Mouse (Mus musculus): ENCODE results near the gene Npnt. TPM values are rescaled to one million over a fixed set of nuclear protein-coding genes. Genes with fewer than 3 reads are reported as not detected.

Npnt gene
- polyA plus RNA-seq, 1 experiment from 2014 or later: 21.8 TPM

DNA sequence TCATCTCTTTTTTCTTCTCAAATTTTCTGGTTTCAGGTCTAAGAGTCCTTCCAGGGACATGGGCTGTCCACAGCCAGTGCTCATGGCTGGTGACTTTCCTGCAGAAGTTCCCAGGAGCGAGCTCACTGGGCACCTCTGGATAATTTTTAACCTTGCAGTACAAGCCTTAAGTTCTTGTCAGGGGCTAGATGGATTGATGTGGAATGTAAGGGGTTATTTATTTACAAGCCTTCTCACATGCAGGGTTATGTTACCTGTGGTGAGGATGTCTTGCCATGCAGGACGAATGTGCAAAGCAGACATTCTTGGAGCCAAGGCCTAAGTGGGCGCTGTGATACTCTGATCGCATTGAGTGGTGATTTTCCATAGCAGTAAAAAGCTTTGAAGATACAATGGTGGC lies 84.5 kb downstream of the Npnt start:
- ATAC-seq (ENCODE audit: insufficient number of reproducible peaks, insufficient read depth, low FRiP score, low read depth): no peak
- H3K27ac ChIP-seq (replicated peaks in 1 of 2; ENCODE audit: control insufficient read depth in 1 of 2, insufficient read depth in 1 of 2, low read depth in 2 of 2, low read length in 2 of 2): no peak overlapping the region
- H3K4me1 ChIP-seq (ENCODE audit: control insufficient read depth in 2 of 2, insufficient read depth in 2 of 2, low read length in 2 of 2): peaks cover 0 to 8% of the 10 kb centered on the region in 2 experiments; a peak in 2 of 4 replicates
- H3K27me3 ChIP-seq (ENCODE audit: control insufficient read depth, insufficient read depth, low read length): no peaks in the 10 kb centered on the region
- 92% methylated on average over 4 of the region's 4 CpGs for WGBS
- no peak overlapping the region for H3K4me2 ChIP-seq (ENCODE audit: low read length)
- no peaks in the 10 kb centered on the region for H3K36me3 ChIP-seq (ENCODE audit: control insufficient read depth, insufficient read depth, low read length)
- no peak overlapping the region for H3K4me3 ChIP-seq (ENCODE audit: control insufficient read depth in 1 of 2, insufficient read depth in 1 of 2, low read depth in 1 of 2, low read length in 2 of 2)
- no peak overlapping the region for H3K9ac ChIP-seq (ENCODE audit: low read length)
- H3K9me3 ChIP-seq (ENCODE audit: control insufficient read depth, low read length): no peaks in the 10 kb centered on the region

DNA sequence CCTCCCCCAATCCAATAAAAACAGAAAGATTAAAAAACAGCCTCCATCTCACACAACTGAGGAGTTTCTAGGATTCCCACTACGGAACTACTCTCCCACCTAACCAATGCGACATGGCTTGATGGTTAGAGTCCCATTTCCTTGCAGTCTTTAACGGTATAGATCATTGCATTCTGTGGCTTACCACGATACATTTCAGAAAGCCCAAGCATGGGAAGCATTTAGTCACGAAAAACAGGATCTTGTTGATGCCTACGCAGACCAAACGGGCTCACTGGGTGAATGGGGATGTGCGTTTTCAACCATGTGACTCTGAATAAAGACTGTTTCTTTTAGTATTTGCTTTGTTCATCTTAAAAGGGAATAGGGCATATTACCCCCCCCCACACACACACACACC lies 85.1 kb downstream of the Npnt start:
- 91% methylated on average over 8 of the region's 8 CpGs for WGBS
- H3K4me3 ChIP-seq (ENCODE audit: control insufficient read depth in 1 of 2, insufficient read depth in 1 of 2, low read depth in 1 of 2, low read length in 2 of 2): no peak overlapping the region
- H3K4me2 ChIP-seq (ENCODE audit: low read length): no peak overlapping the region
- H3K4me1 ChIP-seq (ENCODE audit: control insufficient read depth in 2 of 2, insufficient read depth in 2 of 2, low read length in 2 of 2): peaks cover under 1 to 8% of the 10 kb centered on the region in 2 experiments; a peak in 2 of 4 replicates
- H3K36me3 ChIP-seq (ENCODE audit: control insufficient read depth, insufficient read depth, low read length): no peaks in the 10 kb centered on the region
- ATAC-seq (ENCODE audit: insufficient number of reproducible peaks, insufficient read depth, low FRiP score, low read depth): no peak
- H3K9ac ChIP-seq (ENCODE audit: low read length): no peak overlapping the region
- no peaks in the 10 kb centered on the region for H3K27me3 ChIP-seq (ENCODE audit: control insufficient read depth, insufficient read depth, low read length)
- H3K9me3 ChIP-seq (ENCODE audit: control insufficient read depth, low read length): no peaks in the 10 kb centered on the region
- no peak overlapping the region for H3K27ac ChIP-seq (replicated peaks in 1 of 2; ENCODE audit: control insufficient read depth in 1 of 2, insufficient read depth in 1 of 2, low read depth in 2 of 2, low read length in 2 of 2)

DNA sequence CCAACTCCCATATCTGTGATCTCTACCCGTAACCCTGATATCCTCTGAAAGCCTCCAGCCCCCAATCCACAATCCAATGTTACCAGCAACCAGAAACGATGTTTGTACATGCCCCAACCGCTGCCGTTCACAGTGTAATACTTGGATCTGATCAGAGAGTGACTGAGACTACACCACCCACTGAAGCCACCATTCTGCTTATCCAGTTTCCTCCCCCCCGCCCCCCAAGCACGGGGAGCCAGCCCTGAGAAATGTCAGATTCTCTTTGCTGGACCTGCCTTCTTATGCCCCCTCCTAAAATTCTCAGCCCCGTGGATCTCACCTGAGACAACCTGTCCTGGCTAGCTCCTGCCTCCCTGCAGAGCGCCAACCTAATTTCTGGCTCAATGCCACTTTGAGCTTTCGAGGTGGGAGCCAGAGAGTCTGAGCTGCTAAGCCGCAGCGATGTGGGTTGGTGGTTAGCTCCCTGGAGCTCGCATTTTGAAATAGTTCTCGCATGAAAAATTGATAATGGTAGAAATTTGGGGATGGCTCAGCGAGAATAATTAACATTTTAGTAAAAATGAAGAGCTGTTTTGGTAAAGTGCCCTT lies 85.7 kb downstream of the Npnt start:
- no peak overlapping the region for H3K4me2 ChIP-seq (ENCODE audit: low read length)
- 65% methylated on average over 14 of the region's 14 CpGs for WGBS
- no peaks in the 10 kb centered on the region for H3K27me3 ChIP-seq (ENCODE audit: control insufficient read depth, insufficient read depth, low read length)
- no peak overlapping the region for H3K9ac ChIP-seq (ENCODE audit: low read length)
- H3K27ac ChIP-seq (replicated peaks in 1 of 2; ENCODE audit: control insufficient read depth in 1 of 2, insufficient read depth in 1 of 2, low read depth in 2 of 2, low read length in 2 of 2): no peak overlapping the region
- H3K4me1 ChIP-seq (ENCODE audit: control insufficient read depth in 2 of 2, insufficient read depth in 2 of 2, low read length in 2 of 2): peaks cover 6 to 11% of the 10 kb centered on the region in 2 experiments; a peak in 2 of 4 replicates
- ATAC-seq (ENCODE audit: insufficient number of reproducible peaks, insufficient read depth, low FRiP score, low read depth): no peak
- H3K36me3 ChIP-seq (ENCODE audit: control insufficient read depth, insufficient read depth, low read length): no peaks in the 10 kb centered on the region
- H3K4me3 ChIP-seq (ENCODE audit: control insufficient read depth in 1 of 2, insufficient read depth in 1 of 2, low read depth in 1 of 2, low read length in 2 of 2): no peak overlapping the region
- no peaks in the 10 kb centered on the region for H3K9me3 ChIP-seq (ENCODE audit: control insufficient read depth, low read length)

DNA sequence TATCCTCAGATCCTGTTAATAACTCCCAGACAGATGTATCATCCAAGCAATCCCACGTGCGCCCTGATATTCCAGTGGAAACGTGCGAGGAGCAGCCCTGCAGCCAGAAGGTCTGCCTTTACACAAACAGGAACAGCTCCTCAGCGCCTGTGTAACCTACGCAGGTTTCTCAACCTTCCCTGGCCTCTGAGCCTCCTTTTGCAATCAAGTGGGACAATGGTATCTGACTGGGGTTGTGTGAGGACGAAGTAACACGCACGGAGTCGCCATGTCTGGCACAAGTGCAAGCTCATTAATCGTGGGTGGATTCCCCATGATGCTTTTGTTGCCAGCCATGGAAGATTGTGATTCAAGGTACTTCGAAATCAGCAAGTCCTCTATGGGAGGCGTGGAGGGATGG lies 86.2 kb downstream of the Npnt start:
- no peak for ATAC-seq (ENCODE audit: insufficient number of reproducible peaks, insufficient read depth, low FRiP score, low read depth)
- Histone ChIP-seq H3K4me2 (ENCODE audit: low read length) (no peak overlapping the region), H3K36me3 (ENCODE audit: control insufficient read depth, insufficient read depth, low read length) (no peaks in the 10 kb centered on the region), H3K9me3 (ENCODE audit: control insufficient read depth, low read length) (no peaks in the 10 kb centered on the region), H3K27ac (replicated peaks in 1 of 2; ENCODE audit: control insufficient read depth in 1 of 2, insufficient read depth in 1 of 2, low read depth in 2 of 2, low read length in 2 of 2) (no peak overlapping the region), H3K27me3 (ENCODE audit: control insufficient read depth, insufficient read depth, low read length) (no peaks in the 10 kb centered on the region), H3K4me3 (ENCODE audit: control insufficient read depth in 1 of 2, insufficient read depth in 1 of 2, low read depth in 1 of 2, low read length in 2 of 2) (no peak overlapping the region), H3K9ac (ENCODE audit: low read length) (no peak overlapping the region), H3K4me1 (ENCODE audit: control insufficient read depth in 2 of 2, insufficient read depth in 2 of 2, low read length in 2 of 2) (peaks cover 7% of the 10 kb centered on the region in 2 experiments; a peak in 2 of 4 replicates)
- WGBS: 75% methylated on average over 13 of the region's 13 CpGs

DNA sequence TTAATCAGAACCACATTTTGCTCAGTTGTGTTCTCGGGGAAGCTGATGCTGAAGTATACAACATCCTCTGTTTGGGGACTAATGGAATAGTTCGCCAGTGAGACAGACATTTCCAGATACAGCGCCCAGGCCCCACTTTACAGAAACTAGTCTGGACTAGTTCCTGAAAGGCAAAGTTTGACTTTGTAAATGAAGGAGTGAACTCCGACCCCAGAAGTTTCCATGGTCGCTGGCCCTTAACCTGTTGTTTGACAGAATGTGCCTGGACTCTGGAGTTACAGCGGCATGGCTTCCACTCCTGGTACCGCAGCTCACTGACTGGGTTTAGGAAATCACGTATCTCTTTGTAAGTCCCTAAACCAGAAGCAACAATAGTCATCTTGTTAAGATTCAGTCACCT lies 89.3 kb downstream of the Npnt start:
- Histone ChIP-seq H3K27ac (replicated peaks in 1 of 2; ENCODE audit: control insufficient read depth in 1 of 2, insufficient read depth in 1 of 2, low read depth in 2 of 2, low read length in 2 of 2) (no peak overlapping the region), H3K9me3 (ENCODE audit: control insufficient read depth, low read length) (no peaks in the 10 kb centered on the region), H3K4me3 (ENCODE audit: control insufficient read depth in 1 of 2, insufficient read depth in 1 of 2, low read depth in 1 of 2, low read length in 2 of 2) (no peak overlapping the region), H3K4me1 (ENCODE audit: control insufficient read depth in 2 of 2, insufficient read depth in 2 of 2, low read length in 2 of 2) (peaks cover 7 to 10% of the 10 kb centered on the region in 2 experiments), H3K36me3 (ENCODE audit: control insufficient read depth, insufficient read depth, low read length) (no peaks in the 10 kb centered on the region), H3K4me2 (ENCODE audit: low read length) (no peak overlapping the region), H3K9ac (ENCODE audit: low read length) (no peak overlapping the region), H3K27me3 (ENCODE audit: control insufficient read depth, insufficient read depth, low read length) (no peaks in the 10 kb centered on the region)
- WGBS: 84% methylated on average over 8 of the region's 8 CpGs
- ATAC-seq (ENCODE audit: insufficient number of reproducible peaks, insufficient read depth, low FRiP score, low read depth): no peak

DNA sequence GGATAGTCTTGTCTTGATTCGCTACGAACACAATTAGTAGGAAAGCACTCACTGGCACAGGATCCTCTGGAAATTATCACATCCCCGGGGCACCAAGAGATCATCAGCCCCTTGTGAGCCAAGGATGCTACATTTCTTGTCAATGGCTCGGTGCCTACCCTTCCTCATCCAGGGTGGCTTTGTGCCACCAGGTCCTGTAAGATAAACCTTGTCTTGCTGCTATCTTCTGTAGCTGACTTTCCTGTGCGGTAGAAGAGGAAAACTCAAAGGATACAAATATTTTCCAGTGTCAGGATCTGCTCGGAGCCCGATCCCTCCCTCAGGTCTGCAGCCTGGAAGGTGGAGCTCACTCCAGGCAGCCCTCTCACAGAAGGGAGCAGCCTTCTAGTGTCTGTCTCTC lies 90.5 kb downstream of the Npnt start:
- Histone ChIP-seq H3K27ac (replicated peaks in 1 of 2; ENCODE audit: control insufficient read depth in 1 of 2, insufficient read depth in 1 of 2, low read depth in 2 of 2, low read length in 2 of 2) (no peak overlapping the region), H3K9ac (ENCODE audit: low read length) (no peak overlapping the region), H3K36me3 (ENCODE audit: control insufficient read depth, insufficient read depth, low read length) (no peaks in the 10 kb centered on the region), H3K4me3 (ENCODE audit: control insufficient read depth in 1 of 2, insufficient read depth in 1 of 2, low read depth in 1 of 2, low read length in 2 of 2) (no peak overlapping the region), H3K27me3 (ENCODE audit: control insufficient read depth, insufficient read depth, low read length) (no peaks in the 10 kb centered on the region), H3K9me3 (ENCODE audit: control insufficient read depth, low read length) (no peaks in the 10 kb centered on the region), H3K4me2 (ENCODE audit: low read length) (no peak overlapping the region), H3K4me1 (ENCODE audit: control insufficient read depth in 2 of 2, insufficient read depth in 2 of 2, low read length in 2 of 2) (peaks cover 7 to 10% of the 10 kb centered on the region in 2 experiments)
- ATAC-seq (ENCODE audit: insufficient number of reproducible peaks, insufficient read depth, low FRiP score, low read depth): no peak; the same call in 1 of the 2 replicates
- 53% methylated on average over 7 of the region's 7 CpGs for WGBS

DNA sequence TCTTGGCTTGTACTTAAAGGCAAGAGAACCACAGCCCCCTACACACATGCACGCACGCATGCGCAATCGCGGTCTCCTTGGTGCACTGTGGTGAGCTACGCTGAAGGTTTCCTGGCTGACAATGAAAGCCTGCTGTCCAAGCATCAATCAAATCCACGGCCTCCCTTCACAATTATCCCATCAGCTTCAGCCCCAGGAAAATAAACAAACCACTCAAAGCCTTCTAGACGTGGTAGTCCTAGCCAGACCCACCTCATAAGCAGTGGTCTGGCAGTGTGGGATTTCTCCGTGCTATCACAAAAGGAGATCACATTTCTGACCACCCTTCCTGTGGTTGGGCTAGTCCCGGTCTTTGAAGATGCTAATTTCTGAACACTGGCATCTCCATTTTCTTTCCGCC lies 91.2 kb downstream of the Npnt start:
- H3K9me3 ChIP-seq (ENCODE audit: control insufficient read depth, low read length): no peaks in the 10 kb centered on the region
- H3K36me3 ChIP-seq (ENCODE audit: control insufficient read depth, insufficient read depth, low read length): no peaks in the 10 kb centered on the region
- H3K4me2 ChIP-seq (ENCODE audit: low read length): no peak overlapping the region
- H3K9ac ChIP-seq (ENCODE audit: low read length): no peak overlapping the region
- no peak overlapping the region for H3K4me3 ChIP-seq (ENCODE audit: control insufficient read depth in 1 of 2, insufficient read depth in 1 of 2, low read depth in 1 of 2, low read length in 2 of 2)
- no peak for ATAC-seq (ENCODE audit: insufficient number of reproducible peaks, insufficient read depth, low FRiP score, low read depth)
- H3K4me1 ChIP-seq (ENCODE audit: control insufficient read depth in 2 of 2, insufficient read depth in 2 of 2, low read length in 2 of 2): peaks cover 7 to 10% of the 10 kb centered on the region in 2 experiments
- WGBS: 70% methylated on average over 11 of the region's 11 CpGs
- H3K27ac ChIP-seq (replicated peaks in 1 of 2; ENCODE audit: control insufficient read depth in 1 of 2, insufficient read depth in 1 of 2, low read depth in 2 of 2, low read length in 2 of 2): no peak overlapping the region
- H3K27me3 ChIP-seq (ENCODE audit: control insufficient read depth, insufficient read depth, low read length): no peaks in the 10 kb centered on the region

DNA sequence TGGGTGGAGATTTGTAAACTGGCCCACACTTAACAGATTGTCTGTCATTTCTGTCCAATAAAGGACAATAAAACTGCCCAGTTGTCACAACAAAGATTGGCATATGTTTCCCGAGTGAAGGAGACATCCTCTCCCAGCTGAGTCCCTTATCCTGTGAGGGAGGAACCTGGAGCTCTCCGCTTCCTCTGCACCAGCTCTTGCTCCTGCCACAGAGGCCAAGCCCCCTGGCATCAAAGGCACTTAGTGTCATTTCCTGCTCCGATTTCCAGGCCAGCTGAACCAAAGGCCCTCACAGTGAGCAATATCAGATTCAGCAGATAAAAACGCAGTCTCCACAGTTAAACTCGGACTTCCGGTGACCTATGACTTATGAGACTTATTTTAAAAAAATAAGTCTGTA lies 93.4 kb downstream of the Npnt start:
- H3K27ac ChIP-seq (replicated peaks in 1 of 2; ENCODE audit: control insufficient read depth in 1 of 2, insufficient read depth in 1 of 2, low read depth in 2 of 2, low read length in 2 of 2): no peak overlapping the region
- H3K27me3 ChIP-seq (ENCODE audit: control insufficient read depth, insufficient read depth, low read length): no peaks in the 10 kb centered on the region
- no peaks in the 10 kb centered on the region for H3K9me3 ChIP-seq (ENCODE audit: control insufficient read depth, low read length)
- no peak overlapping the region for H3K4me3 ChIP-seq (ENCODE audit: control insufficient read depth in 1 of 2, insufficient read depth in 1 of 2, low read depth in 1 of 2, low read length in 2 of 2)
- WGBS: 53% methylated on average over 6 of the region's 6 CpGs
- peaks cover 14 to 16% of the 10 kb centered on the region in 2 experiments for H3K4me1 ChIP-seq (ENCODE audit: control insufficient read depth in 2 of 2, insufficient read depth in 2 of 2, low read length in 2 of 2)
- no peak overlapping the region for H3K9ac ChIP-seq (ENCODE audit: low read length)
- no peak overlapping the region for H3K4me2 ChIP-seq (ENCODE audit: low read length)
- no peaks in the 10 kb centered on the region for H3K36me3 ChIP-seq (ENCODE audit: control insufficient read depth, insufficient read depth, low read length)
- no peak for ATAC-seq (ENCODE audit: insufficient number of reproducible peaks, insufficient read depth, low FRiP score, low read depth)

Data from heart, embryonic 14.5 days (tissue).